Mouse (Mus musculus) forebrain, embryonic 13.5 days (tissue): ENCODE results near the gene Zw10. TPM values are rescaled to one million over a fixed set of nuclear protein-coding genes. Genes with fewer than 3 reads are reported as not detected.

Experiments
- ATAC-seq: fragments of 200-750 bp; cut with Nextera tagmentation; 2 replicates; pipeline ENCODE4 v1.8.0; 2017
- H3K27ac ChIP-seq: fragments of 300-500 bp; sonication (generic); 2 replicates; pipeline ENCODE4 v1.5.1; 2015; ENCODE audit warnings: inconsistent platforms, mild to moderate bottlenecking, moderate library complexity
- H3K27me3 ChIP-seq: fragments of 300-500 bp; sonication (generic); 2 replicates; pipeline ENCODE4 v1.6.1; 2015; ENCODE audit warnings: mild to moderate bottlenecking, inconsistent platforms
- H3K36me3 ChIP-seq: fragments of 300-500 bp; sonication (generic); 2 replicates; pipeline ENCODE4 v1.6.1; 2015; ENCODE audit warnings: mild to moderate bottlenecking, inconsistent platforms; ENCODE audit not compliant: poor library complexity, severe bottlenecking
- H3K4me1 ChIP-seq: fragments of 300-500 bp; sonication (generic); 2 replicates; pipeline ENCODE4 v1.6.1; 2015; ENCODE audit warnings: inconsistent platforms
- H3K4me2 ChIP-seq: fragments of 300-500 bp; sonication (generic); 2 replicates; pipeline ENCODE4 v1.6.1; 2015; ENCODE audit warnings: inconsistent platforms, mild to moderate bottlenecking, moderate library complexity
- H3K4me3 ChIP-seq: fragments of 300-500 bp; sonication (generic); 2 replicates; pipeline ENCODE4 v1.5.1; 2015; ENCODE audit warnings: mild to moderate bottlenecking, inconsistent platforms
- H3K9ac ChIP-seq: fragments of 300-500 bp; sonication (generic); 2 replicates; pipeline ENCODE4 v1.6.1; 2015; ENCODE audit warnings: mild to moderate bottlenecking, inconsistent platforms
- H3K9me3 ChIP-seq: fragments of 300-500 bp; sonication (generic); replicated peaks from 2 replicates; pipeline ENCODE4 v1.6.1; 2016; ENCODE audit warnings: inconsistent platforms
- WGBS: fragments of 180-500 bp; shearing (Covaris S2); methylation state at CpG from one replicate; pipeline ENCODE4 v1.1.7; 2015; 5-methylcytosine and 5-hydroxymethylcytosine counted together
- polyA plus RNA-seq: library from polyadenylated mRNA; unstranded; fragments of >200 nt; fragmentation: Nextera tagmentation; extraction: Ambion mirVana; gene quantifications from 2 replicates; pipeline ENCODE4 v1.2.1, GENCODE M21; 2015

Zw10 gene
- polyA plus RNA-seq, 1 experiment from 2014 or later, result 40.2 TPM

DNA sequence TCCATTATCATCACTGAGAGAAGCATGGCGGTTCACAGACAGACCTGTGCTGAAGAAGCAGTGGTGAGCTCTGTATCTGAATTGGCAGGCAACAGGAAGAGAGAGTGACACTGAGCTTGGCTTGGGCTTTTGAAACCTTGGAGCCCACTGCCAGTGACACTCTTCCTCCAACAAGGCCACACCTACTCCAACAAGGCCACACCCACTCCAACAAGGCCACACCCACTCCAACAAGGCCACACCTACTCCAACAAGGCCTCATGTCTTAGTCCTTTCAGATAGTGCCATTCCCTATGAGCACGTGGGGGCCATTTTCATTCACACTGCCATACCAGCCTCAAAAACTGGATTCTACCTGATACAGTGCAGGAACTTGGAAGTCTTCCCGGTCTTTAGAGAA is 43.5 kb downstream of the Zw10 start:
- peaks cover 13% of the 10 kb centered on the region for H3K4me1 ChIP-seq
- WGBS, result 95% methylated on average over 3 of the region's 3 CpGs
- H3K4me3 ChIP-seq, result no peak overlapping the region
- no peaks in the 10 kb centered on the region for H3K36me3 ChIP-seq
- H3K9me3 ChIP-seq, result no peaks in the 10 kb centered on the region
- H3K27me3 ChIP-seq, result no peaks in the 10 kb centered on the region
- no peak overlapping the region for H3K4me2 ChIP-seq
- no peak overlapping the region for H3K27ac ChIP-seq
- ATAC-seq, result no peak
- H3K9ac ChIP-seq, result no peak overlapping the region

DNA sequence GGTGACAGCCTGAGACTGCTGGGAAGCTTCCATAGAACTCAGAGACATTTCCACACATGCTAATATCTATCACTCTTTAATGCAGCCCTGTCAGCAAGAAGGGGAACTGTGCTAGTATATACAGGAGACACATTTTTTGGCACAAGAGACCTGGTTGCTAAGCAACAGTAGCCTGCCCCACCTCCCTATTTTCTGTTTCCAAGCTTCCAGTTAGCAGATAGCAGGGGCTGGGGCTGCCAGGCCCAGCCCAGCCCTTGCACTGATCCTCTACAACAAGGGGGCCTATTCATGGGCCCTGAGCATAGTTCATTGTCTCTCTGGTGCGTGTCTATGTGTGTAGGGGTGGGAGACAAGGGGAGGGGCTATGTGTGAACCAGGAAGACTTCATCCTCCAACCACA is 46.9 kb downstream of the Zw10 start:
- Histone ChIP-seq H3K36me3 (no peaks in the 10 kb centered on the region), H3K9ac (no peak overlapping the region), H3K4me1 (peaks cover 13% of the 10 kb centered on the region), H3K9me3 (no peaks in the 10 kb centered on the region), H3K4me3 (no peak overlapping the region), H3K4me2 (no peak overlapping the region; the same call in 1 of the 2 replicates), H3K27ac (peak overlapping the region; percentile 19; the same call in 1 of the 2 replicates), H3K27me3 (no peaks in the 10 kb centered on the region)
- peak; percentile 81 for ATAC-seq
- 0% methylated on average over 1 of the region's 1 CpGs for WGBS

DNA sequence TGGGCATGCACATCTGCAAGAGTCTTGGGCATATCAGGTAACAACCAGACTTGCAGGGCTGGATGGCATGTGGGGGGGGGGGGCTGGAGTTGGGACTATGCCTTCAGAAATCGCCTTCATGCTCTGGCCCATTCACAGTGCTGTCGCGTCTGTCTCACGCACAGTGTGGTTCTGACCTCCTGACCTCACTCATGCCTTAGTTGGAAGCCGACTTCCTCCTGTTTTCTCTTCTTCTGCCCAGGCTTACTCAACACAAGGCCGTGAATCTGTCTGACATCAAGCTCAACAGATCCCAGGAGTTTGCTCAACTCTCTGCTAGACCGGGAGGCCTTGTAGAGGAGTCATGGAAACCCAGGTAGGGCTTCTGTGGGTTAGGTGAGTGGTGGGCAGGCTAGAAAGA is 53.7 kb downstream of the Zw10 start:
- WGBS, result 58% methylated on average over 7 of the region's 7 CpGs

DNA sequence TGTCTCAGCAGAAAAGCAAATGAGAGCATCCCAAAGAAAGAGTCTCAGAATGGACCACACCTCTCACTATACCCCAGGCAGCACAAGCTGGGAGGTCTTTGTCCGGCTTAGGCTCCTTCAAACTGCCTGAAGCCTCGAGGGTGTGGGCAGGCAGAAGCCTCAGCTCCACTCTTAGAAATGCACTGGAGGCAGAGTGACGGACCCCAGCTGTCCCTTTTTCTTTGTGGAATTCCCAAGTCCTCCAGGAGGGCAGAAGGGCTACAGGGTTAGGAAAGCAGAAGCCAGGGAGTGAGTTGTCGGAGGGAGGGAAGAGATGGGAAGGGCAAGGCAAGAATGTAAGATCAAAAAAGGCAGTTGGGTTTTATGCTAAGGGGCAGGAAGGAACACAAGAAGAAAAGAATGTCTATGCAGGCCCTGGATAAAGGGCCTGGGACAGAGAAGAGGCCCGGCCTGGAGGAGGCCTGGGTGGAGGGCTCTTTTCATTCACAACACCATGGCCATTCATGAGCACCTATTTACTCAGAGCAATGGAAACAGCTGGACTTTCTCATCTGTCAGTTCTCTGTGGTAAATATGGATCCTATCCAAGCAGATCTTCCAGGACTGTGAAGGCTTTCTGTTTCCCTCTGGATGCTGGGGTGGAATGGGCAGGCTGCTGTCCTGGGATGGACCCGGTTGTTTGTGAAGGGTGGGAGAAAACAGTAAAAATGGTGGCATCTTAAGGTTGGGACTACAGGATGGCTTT is 55.2 kb downstream of the Zw10 start:
- H3K4me2 ChIP-seq, result no peak overlapping the region
- no peak overlapping the region for H3K4me3 ChIP-seq
- H3K9me3 ChIP-seq, result no peaks in the 10 kb centered on the region
- peaks cover 5% of the 10 kb centered on the region; the same call in 1 of the 2 replicates for H3K4me1 ChIP-seq
- 0 out of 2 replicates have a peak, but pooled peaks cover 2% of the 10 kb centered on the region for H3K27me3 ChIP-seq
- 33% methylated on average over 6 of the region's 6 CpGs for WGBS
- ATAC-seq, result no peak
- H3K27ac ChIP-seq, result no peak overlapping the region
- H3K9ac ChIP-seq, result no peak overlapping the region
- no peaks in the 10 kb centered on the region for H3K36me3 ChIP-seq

More for the DNA sequence above, 53.7 kb downstream of the Zw10 start:
- ATAC-seq, result no peak
- H3K27ac ChIP-seq, result no peak overlapping the region
- H3K27me3 ChIP-seq, result no peaks in the 10 kb centered on the region
- H3K4me2 ChIP-seq, result no peak overlapping the region
- no peaks in the 10 kb centered on the region for H3K36me3 ChIP-seq
- no peak overlapping the region for H3K9ac ChIP-seq
- H3K9me3 ChIP-seq, result no peaks in the 10 kb centered on the region
- no peak overlapping the region for H3K4me3 ChIP-seq
- peaks cover 5% of the 10 kb centered on the region; the same call in 1 of the 2 replicates for H3K4me1 ChIP-seq

DNA sequence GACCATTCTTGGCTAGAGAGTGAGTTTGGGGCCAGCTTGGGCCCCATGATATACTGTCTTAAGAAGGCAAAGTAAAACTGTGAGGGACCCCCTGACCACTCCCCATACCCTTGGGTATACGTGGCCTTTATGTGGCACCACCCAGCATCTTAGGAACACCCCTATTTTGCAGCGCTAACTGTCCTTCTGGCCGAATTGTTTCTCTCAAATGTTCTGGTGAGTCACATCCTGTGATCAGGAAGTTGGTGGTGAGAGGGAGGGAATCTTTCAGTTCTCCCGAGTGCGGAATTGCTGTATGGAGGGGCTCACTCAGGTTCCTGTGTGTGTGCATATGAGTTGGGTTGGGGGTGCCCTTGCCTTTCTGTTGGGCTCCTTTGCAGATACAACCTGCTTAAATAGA is 55.9 kb downstream of the Zw10 start:
- Histone ChIP-seq H3K9ac (no peak overlapping the region), H3K4me2 (no peak overlapping the region), H3K4me1 (peaks cover 5% of the 10 kb centered on the region; the same call in 1 of the 2 replicates), H3K36me3 (no peaks in the 10 kb centered on the region), H3K27ac (no peak overlapping the region), H3K9me3 (no peaks in the 10 kb centered on the region), H3K4me3 (no peak overlapping the region), H3K27me3 (0 out of 2 replicates have a peak, but pooled peaks cover 2% of the 10 kb centered on the region)
- ATAC-seq, result no peak
- 89% methylated on average over 5 of the region's 5 CpGs for WGBS

DNA sequence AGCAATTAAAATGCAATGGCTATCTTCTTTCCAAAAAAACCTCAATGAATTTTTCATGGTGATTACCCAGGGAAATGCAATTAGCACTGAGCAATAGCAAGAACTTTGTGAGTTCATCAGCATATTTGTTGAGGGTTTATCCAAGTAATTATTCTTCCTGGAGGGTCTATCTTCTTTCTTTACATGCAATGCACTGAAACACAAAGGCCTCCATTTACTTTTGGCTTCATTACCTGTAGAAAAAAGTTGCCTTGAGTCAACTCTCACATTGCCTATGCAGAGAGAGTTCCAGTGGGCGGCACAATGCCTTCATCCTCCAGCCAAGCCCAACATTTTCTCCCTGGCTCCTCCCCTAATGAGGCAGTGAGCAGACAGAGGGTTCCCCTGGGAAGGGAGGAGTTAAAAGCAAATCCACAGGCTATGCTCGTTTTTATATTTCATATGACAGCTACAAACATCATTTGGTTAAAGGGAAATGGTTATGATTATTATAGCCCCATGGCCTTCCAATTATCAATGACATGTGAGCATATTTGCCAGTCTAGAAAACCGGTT is 62.9 kb downstream of the Zw10 start:
- Histone ChIP-seq H3K9me3 (no peaks in the 10 kb centered on the region), H3K27me3 (0 out of 2 replicates have a peak, but pooled peaks cover 2% of the 10 kb centered on the region), H3K9ac (no peak overlapping the region), H3K4me3 (no peak overlapping the region), H3K27ac (no peak overlapping the region), H3K4me2 (no peak overlapping the region), H3K4me1 (peaks cover 9% of the 10 kb centered on the region), H3K36me3 (no peaks in the 10 kb centered on the region)
- WGBS, result 38% methylated on average over 3 of the region's 3 CpGs
- ATAC-seq, result no peak

DNA sequence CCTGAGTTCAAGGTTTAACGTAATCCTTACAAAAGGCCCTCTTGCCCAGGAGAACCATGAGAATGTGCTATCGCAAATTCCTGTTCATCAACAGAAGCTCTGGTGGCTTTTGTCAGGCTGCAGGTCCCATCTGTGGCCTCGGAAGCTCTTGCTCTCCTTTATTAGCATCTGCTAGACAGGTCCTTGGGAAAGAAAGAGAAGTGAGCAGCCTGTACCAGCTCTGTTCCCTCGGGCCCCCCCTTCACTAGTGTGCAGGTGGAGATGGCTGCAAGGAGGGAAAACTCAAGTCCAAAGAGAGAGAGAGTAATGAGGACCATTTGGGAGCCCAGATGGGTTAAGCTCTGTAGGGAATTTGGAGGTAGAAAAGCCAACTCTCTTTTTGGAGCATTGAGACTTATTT is 64.3 kb downstream of the Zw10 start:
- Histone ChIP-seq H3K27me3 (0 out of 2 replicates have a peak, but pooled peaks cover 2% of the 10 kb centered on the region), H3K9ac (no peak overlapping the region), H3K36me3 (no peaks in the 10 kb centered on the region), H3K4me1 (peaks cover 9% of the 10 kb centered on the region), H3K4me2 (no peak overlapping the region), H3K4me3 (no peak overlapping the region), H3K27ac (no peak overlapping the region), H3K9me3 (no peaks in the 10 kb centered on the region)
- WGBS, result 79% methylated on average over 4 of the region's 4 CpGs
- ATAC-seq, result no peak

DNA sequence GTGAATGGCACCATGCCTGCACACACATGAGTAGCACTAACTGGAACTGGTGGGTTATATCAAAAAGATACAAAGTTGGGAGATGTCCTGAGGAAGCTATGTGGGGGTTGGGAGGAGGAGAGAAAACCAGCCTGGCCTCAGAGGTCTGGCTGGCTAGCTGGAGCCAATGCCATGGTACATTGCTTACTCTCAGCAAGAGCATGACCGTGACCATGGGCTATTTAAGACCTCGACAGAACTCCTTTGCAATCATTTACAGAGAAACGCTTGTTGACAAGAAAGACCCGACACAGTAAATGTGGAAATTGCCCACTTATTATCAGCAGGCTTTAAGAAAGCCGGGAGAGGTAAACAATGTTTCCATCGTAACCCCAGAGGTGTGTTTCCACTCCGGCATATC is 70.3 kb downstream of the Zw10 start:
- Histone ChIP-seq H3K9me3 (no peaks in the 10 kb centered on the region), H3K4me1 (peaks cover 9% of the 10 kb centered on the region), H3K9ac (no peak overlapping the region), H3K4me2 (no peak overlapping the region), H3K27ac (no peak overlapping the region), H3K36me3 (no peaks in the 10 kb centered on the region), H3K4me3 (no peak overlapping the region), H3K27me3 (no peaks in the 10 kb centered on the region)
- 83% methylated on average over 7 of the region's 7 CpGs for WGBS
- ATAC-seq, result no peak

Other genes starting within 250 kb of the Zw10 start
- gene Zbtb16, start 219.4 kb upstream of the Zw10 start, polyA plus RNA-seq, result 3.2 and 3.4 TPM in 2 replicates
- gene Htr3a, start 144.5 kb upstream of the Zw10 start, polyA plus RNA-seq, result 1.9 and 2.0 TPM in 2 replicates
- not detected in 2 replicates for gene Htr3b, start 90.6 kb upstream of the Zw10 start, polyA plus RNA-seq
- 33.5 and 39.0 TPM in 2 replicates for gene Usp28, start 70.2 kb upstream of the Zw10 start, polyA plus RNA-seq
- 0.93 and 1.9 TPM in 2 replicates for gene Tmprss5, start 25.6 kb downstream of the Zw10 start, polyA plus RNA-seq
- gene Gm4894, start 194.9 kb downstream of the Zw10 start, polyA plus RNA-seq, result not detected in 2 replicates